Mouse (Mus musculus) C2C12 (cell line): ENCODE results near the gene Wscd1.

Experiments
- CEBPB ChIP-seq: IDR thresholded peaks from one replicate; pipeline ENCODE4 v1.6.1; 2011; ENCODE audit warnings: low read depth, mild to moderate bottlenecking, control low read depth, moderate library complexity
- CTCF ChIP-seq: IDR thresholded peaks from one replicate; pipeline ENCODE4 v1.5.1; 2011; ENCODE audit not compliant: control insufficient read depth, insufficient read depth, insufficient read length

DNA sequence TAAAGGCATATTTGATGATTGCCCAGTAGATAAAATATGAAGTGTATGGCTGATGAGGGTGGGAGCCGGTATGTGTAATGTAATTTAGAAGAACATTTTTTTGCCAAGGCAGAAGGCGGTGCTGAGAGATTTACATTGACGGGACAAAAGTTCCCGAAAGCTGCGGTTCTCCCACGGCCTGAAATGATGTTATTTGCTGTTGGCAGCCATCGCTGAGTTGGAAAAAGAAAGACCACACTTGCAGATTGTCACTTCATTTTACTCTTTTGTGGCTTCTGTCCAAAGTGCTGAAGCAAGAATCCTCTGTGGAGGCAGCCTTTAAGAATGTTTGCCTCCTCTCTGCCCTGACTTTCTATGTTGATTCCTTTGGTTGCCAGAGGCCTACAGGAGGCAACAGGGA lies 63.2 kb downstream of the Wscd1 start:
- TF ChIP-seq CTCF (no peak), CEBPB (no peak)
